Mouse (Mus musculus): ENCODE measurements around the gene Rasgrf2.

GRCm38 (mm10) chr13:91991412-91991811, 140.0 kb downstream of the Rasgrf2 start:
- TF ChIP-seq CTCF (IDR thresholded peaks at IDR 0.05; ENCODE audit: low read depth) (no peak), EP300 (IDR thresholded peaks at IDR 0.05; ENCODE audit: low read depth) (no peak)

Measured in liver, postnatal 0 days (tissue).